Mouse (Mus musculus) R1 (cell line): Measurements from ENCODE around the gene Tnfsf8.
A peak's percentile ranks its signal among the peaks of the same experiment; 100 is the strongest.

Experiments
- DNase-seq: peaks from one replicate; pipeline ENCODE4 v3.0.0-alpha.2; 2018; ENCODE audit warnings: low read depth, low spot score

The Tnfsf8 gene

DNA sequence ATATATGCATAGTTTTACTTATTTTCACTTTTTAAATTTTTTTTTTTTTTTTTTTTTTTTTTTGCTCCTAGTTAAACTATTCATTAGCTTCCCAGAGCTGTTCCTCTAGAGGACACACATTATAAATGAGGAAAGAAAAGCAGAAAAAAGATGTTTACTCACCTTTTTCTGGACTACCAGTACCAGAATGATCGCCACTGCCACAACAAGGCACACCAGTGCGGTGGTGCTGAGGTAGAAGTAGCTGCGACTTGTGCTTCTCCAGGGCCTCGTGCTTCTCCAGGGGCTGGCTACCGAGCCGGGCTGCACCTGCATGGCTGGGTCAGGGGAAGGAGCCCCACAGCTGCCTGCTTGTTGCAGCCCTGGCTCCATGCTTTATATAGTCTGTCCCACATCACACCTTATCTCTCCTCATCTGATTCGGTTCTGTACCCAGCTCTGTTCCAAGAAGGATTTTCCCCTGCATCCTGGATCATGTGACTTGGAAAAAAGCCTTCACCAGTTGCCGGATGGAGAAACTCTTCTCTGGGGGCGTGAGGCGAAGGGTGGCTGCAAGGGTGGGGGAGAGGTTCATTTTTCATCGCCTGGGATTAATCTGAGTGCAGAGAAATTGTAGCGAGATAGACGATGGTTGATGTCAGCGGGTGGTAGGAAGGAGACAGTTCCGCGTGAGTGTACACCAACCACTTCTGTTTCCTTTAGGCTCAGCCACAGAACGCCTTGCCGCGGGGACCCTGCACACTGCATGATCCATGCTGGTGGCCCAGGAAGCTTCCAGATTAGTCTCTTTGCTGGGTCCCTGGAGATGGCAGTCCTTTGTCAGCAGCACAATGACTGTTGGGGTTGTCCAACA is at the start of gene Tnfsf8:
Gene Tnfsf8, minus strand, starts transcription at position 660 of the 853 bp plus-strand sequence.
- no peak for DNase-seq

DNA sequence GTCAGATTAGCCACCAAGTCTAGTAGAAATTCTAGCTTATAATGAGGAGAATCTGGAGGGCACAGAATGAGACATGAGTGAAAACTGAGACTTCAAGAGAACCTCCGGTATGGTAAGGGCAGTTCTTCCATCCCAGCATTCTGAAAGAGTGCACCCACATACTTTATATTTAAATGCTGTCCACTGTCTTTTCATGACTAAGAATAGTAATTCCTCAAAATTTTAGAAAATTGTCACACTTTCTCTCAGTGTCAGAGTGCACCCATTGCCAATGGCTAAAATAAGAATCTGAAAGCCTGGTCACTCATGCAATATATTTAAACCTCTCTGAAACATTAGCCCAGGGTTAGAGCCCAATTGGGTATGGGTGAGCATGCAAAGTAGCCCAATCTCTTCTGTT is 47.4 kb upstream of the Tnfsf8 start:
- DNase-seq = no peak

DNA sequence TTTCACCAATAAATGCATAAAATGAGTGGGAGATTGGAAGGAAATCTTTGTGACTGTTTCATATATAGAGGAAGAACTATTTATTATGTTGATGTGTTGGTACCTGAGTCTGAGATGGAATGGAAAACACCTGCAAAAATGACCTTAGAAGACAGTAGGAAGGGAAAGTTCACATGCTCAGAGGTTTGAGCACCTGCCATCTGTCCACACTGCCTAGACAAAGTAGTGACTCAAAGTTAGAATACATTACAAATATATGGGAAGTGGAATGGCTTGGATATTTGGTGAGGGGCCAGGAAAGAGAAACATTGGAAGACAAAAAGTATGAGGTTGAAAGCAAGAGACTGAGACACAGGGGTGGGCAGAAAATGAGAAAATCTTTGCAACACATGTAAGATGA is 46.3 kb upstream of the Tnfsf8 start:
- DNase-seq = no peak

DNA sequence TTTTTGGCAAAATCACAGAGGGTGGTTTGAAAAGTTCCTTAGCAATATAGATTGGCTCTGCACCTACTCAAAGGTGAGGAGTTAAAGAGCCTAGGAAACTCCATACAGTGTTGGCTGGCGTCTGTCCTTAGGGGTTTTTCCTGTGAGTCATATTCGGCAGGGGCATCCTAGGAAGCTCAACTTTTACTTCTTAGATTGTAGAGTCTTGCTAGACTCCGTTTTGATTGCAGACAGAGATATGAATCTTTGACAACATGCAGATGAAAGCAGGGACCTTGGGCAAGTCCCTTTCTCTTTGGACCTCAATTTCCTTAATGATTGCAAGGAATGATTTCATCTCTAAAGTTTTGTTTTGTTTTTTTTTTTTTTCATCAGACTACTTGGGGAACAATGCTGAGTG is 44.9 kb upstream of the Tnfsf8 start:
- DNase-seq = no peak

DNA sequence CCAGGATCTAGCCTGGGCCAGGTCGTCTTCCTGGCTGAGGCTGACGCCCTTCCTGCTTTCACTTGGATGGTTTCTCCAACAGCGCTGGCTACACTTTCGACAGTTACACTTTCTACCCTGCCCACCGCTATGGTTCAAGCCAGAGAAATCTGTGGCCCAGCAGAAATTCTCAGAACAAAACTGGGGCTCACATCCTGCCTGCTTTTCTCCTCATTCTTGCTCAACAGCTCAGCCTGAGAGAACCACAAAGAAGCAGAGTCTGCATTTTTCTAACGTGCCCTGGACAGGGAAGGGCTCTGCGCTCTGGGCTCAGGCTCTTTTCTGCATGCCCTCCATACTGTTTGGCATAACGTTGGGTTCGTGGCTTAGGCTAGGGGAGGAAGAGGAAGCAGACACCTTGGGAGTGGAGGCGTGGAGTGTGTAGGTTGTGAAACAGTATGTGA is 38.0 kb upstream of the Tnfsf8 start:
- no peak for DNase-seq

DNA sequence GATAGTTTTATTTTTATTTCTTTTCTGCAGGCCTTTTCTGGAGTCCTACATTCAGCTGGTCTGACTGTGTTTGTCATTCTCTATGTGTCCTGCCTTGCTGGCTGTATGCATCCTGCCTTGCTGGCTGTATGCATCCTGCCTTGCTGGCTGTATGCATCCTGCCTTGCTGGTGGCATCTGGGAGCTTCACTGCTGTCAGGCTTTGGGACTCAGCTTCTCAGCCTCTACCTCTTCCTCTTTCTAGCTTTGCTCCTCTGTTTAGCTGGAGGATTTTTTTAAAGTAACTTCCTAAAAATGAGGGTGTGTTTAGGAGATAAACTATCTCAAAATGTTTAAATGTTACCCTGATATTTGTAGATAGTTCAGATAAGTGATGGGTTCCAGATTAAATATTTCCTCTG is 36.0 kb upstream of the Tnfsf8 start:
- no peak for DNase-seq

DNA sequence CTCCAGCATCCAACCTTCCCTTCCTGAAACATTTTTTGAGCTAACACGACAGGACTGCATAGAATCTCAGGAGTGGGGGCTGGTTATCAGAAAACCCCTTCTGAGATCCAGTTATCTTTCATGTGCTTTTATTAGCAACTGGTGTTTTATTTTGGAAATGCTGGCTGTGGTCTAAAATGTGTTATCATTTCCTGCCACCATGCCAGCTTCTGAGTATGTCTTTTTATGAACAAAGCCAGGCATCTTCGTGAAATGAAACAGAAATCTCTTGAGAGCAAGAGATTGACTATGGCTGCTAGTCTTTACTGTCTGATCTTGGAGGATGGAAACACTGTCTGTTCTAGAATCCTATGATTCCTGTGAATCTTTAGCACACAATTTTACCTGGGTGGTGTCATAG is 25.0 kb upstream of the Tnfsf8 start:
- DNase-seq = no peak

DNA sequence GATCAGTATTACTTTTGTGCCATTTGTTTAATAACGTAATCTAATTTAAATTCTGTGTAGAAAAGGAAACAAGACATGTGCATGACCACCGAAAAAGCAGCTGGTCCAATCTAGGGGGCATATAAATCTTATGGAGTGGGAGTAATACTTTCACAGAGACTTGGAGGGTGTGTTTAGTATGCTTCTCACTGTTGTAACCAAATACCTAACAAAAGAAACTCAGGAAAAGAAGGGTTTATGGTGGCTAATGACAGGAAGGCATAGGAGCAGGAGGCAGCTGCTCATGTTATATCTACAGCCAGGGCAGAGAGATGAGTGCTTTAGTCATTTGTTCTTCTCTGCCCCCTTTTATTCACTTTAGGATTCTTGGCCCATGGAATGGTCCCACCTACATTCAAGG is 15.6 kb upstream of the Tnfsf8 start:
- no peak for DNase-seq

DNA sequence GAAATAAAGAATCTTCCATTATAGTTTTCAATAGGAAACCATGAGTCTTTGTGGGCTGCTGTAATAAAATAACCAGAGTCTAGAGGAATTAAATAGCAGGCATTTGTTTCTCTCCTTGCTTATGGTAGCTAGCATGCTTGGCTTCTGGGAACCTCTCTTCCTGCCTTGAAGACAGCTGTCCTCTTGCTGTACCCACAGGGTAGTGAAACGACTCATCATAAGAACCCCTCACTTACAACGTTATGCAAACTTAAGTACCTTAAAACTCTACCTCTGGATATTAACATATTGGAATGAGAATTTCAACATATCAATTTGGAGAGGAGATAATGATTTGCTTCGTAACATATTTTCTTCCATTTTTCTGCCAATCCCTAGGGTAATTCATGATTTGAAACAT is 14.3 kb upstream of the Tnfsf8 start:
- DNase-seq = no peak

DNA sequence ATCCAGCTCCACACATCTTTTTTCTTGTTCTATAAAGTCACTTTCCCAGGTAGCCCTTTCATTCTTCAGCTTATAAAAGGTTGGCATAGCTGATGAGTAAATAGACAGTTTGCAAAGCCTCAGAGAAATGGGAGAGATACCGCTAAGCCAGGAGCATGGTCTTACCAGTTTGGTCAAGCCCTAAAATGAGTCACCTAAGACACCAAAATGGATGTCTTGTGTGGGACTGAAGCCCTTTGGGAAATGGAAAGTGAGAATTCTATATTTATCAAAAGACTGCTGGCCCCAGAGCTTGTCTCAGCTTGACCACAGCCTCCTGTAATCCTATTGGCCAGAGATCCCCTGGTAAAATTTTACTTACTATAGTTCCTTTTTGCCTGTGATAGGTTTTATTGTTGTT is 9.5 kb upstream of the Tnfsf8 start:
- no peak for DNase-seq

DNA sequence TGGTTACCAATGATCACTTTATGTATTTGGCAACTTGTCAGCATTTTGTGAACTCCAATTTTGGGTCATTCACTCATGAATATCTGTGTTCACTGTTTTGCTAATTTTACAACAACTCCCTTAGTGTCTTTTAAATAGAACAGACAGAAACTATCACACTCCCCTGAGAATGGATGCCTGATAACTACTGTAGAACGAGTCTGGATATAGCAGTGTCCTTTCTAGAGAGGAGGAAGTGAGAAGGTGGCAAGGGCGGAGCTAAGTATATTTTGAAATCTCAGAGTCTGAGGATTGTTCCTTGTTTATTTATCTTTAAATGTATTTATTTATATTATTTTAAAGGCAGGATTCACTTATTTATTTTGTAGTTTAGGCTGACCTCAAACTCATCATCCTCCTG is 7.6 kb upstream of the Tnfsf8 start:
- DNase-seq = no peak

DNA sequence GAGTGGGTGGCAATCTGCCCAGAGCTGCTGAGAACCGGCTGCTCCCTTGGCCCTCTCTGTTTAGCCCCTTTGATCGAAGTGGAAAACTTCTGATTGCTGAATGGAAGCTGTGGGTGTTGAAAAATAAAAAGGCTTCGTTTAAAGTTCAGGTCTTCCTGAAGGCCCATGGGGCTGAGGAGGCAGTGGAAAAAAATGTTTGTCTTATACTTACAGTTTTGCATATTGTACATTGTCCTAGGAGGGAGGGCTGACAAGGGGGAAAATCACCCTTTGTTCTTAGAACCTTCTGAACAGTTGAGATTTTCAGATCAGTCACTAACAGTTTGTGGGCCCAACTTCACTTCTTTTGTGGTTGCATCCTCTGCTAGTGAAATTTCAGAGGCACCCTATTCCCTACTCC is 1.8 kb upstream of the Tnfsf8 start:
- DNase-seq = no peak

DNA sequence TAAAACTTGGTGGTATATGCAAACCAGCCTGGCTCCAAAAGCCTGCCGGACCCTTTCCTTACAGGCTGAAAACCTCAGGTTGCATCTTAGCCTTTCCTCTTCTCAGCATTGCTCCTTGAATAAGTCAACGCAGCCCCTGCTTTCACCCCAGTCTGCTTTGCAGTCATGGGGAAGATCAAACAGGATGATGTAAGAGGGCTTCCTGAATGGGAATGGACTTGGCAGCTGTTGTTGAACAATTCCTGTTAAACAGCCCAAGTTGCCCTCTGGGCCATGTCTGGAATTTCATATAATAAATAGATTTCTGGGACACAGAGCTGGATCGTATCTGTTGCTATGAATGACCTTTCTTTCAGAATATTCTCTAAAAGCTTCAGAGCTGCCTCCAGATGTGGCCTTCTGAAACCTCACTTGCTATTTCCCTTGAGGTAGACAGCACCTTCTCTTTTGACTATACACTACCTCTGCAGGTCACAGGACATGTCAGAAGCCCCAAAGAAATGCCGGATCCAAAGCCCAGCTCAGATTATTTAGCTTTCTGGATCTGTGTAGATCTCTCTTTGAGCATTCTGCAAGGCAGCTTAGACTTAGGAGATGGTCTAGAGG is 1.0 kb upstream of the Tnfsf8 start:
- DNase-seq = no peak

DNA sequence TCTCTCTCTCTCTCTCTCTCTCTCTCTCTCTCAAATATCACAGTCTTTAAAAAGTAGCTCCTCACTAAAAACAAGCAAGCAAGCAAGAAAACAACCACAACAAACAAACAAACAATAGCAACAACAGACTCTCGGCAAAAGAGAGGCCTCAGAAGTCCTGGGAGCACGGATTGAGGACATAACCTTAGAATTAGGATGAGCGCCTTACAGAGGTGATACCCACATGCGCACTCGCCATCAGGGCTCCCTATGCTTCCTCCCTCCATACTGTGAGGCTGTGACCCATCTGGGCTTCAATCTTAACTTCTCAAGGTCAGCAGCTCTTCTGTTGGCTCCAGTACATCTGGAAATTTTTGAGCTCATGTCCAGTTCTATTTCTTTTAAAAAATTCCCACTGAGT is 911 bp downstream of the Tnfsf8 start:
- no peak for DNase-seq

DNA sequence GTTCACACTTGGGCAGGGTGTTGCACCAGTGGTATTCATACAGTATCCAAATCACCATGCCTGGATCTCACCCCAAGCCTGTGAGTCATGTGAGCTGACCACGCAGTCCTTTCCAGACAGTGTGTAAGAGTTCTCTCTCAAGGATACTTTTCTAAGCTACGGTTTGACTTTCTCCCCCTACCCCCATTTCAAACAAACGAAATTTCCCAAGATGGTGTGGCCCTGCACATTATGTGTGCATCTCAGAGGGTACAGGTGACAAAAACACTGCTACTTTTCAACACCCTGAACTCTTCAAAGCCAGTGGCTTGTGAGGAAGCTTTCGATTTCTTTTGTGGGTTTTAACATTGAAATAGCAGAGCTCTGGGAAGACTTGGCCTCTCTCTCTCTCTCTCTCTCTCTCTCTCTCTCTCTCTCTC is 1.4 kb downstream of the Tnfsf8 start:
- no peak for DNase-seq

DNA sequence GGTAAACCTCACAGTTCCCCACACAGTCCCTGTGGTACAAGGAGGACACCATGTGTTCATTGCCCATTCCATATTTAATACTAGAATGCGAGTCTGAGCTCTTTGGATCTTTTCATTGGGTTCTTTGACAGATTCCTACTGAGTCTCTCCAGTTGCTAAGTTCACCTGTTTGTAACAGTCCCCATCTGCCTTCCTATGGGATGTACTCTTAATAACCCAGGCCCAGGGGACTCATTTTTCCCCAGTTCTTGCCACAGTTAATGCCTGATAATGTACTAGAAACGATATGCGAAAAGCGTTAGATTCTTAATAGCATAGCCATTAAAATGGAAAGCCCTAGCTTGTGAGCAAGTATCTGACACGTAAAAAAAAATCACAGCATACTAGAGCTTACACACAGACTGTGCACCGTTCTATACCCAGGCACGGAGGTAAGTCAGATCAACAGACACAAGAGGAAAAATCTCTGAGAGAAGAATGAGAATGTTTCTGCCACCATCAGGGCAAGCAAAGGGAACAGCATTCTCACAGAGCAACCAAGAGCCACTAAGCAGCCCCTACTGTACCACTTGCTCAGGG is 2.4 kb downstream of the Tnfsf8 start:
- no peak for DNase-seq

DNA sequence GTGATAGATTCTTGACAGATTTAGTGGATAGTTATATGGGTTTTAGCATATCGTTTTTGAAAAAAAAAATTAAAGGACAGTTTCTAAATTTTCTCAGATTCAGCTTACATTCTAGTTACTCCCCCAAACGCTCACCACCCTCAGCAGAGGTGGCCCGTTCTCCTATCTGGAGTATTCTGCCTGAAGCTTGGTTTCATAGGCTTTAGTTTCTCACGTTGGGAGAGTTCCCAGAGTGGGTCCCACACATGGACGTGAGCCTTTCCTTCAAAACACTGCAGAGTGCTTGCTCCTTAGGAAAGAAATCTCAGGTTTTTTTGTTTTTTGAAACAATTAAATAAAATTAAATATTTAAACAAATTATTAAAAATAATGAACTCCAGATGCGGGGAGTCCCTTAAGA is 4.4 kb downstream of the Tnfsf8 start:
- DNase-seq = no peak

DNA sequence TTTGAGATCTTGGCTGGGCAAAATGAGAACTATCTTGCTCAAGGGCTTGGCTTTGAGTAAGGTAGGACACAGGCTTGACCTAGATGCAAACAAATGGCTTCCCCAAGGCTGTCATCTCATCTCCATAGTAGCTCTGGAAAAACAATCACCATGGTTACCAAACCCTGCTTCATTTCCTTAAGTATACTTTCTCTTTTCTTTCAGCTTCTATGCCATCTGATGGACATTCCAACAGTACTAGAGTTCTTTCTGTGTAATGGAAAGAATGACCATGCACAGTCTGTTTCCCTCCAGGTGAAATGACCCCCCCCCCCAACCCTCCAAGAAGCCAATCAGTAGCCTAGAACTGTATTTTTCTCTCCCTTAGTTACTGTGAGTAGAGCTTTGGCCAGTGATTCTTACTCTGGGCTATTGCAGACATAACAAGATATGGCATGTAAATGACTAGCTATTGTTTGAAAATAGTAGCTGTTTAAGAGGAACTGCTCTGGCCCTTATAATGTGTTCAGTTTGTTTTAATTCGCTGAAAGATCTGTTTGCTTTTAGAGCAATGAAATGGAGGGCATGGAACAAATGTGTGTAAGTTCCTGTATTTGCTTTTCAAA is 7.3 kb downstream of the Tnfsf8 start:
- peak; percentile 4 for DNase-seq

DNA sequence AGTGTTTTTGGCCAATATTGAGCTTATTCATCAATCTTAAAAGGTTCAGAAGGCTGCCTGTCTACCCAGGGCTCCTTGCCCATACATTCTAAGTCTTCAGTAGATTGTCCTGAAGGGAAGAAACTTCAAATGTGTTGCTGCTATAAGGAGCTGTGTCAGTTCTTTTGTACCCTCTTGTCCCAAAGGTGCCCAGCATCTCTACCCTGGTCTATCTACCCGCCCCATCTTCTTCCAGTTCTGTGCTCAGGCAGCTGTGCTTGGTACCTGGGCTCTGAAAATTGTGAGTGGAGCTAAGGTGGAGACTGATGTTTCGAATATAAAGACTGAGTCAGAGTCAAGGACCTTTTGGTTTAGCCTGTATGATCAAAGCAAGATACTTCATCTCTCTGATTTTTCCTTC is 11.1 kb downstream of the Tnfsf8 start:
- DNase-seq = no peak

DNA sequence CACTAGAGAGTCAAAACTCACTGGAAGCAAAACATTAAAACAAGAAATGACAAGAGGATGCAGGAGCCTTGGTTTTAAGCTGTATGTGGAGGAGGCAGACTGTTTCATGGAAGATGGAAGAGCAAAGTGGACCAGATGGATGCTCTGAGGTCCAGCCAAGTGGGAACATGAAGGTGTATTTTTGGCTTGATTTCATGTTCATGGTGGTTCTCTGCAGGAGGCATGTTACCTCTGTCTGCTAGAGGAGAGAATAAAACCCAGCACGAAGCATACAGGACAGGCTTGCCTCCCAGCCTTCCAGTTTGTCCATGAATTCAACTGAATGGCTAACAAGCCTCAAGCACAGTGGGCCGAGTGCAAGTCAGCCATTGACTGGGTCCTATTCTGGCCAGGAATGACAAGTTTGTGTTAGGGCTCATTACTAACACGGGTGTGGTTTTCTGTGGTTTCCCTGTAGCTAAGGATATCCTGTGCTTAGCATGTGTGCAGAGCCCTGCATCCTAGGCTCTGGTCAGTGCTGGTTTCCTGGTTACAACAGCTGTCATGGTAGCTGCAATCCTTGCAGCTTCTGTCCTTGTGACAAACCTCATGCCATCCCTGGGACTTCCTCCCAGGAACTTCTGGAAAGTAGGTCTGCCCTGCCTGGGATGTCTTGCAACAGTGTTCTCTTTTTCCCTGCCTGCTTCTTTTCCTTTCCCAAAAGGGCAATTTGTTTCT is 14.1 kb downstream of the Tnfsf8 start:
- DNase-seq = no peak

DNA sequence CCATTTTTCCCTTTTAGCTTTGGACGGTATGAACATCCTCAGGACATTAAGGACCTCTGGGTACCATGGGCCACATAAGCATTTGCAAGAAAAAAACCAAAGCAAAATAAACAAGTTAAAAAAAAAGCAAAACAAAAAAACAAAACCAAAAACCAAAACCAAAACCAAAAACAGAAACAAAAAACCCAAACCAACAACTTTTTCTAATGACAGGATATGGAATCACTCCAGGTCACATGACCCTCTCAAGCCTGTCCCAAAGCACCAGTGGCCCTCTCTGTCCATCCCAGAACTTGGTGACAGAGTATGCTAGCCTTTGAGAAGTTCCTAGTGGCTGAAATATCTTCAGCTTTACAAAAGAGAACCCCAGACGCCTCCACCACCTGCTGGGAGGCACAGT is 15.4 kb downstream of the Tnfsf8 start:
- no peak for DNase-seq

DNA sequence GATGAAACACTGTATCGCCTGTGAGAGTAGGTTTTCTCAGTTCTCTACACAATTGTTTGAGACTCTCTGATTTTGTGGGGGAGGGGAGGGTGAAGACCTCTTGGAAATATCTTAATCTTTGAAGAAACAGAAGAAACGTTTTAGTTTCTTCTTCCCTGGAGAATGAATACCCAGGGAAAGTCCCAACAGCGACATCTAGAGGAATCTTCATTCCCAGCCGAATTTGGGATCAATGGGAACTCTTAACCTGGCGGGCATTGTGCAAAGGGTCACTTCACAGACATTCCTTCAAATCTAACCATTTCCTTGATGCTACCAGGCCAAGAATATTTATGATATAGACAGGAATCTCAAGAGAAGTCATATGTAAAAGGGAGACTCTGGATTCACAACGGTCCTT is 17.2 kb downstream of the Tnfsf8 start:
- peak; percentile 46 for DNase-seq
